Mouse (Mus musculus) midbrain, postnatal 0 days (tissue): ENCODE results near the gene Clcn2. TPM values are rescaled to one million over a fixed set of nuclear protein-coding genes. Genes with fewer than 3 reads are reported as not detected.

Source experiments
- ATAC-seq: fragments of 200-750 bp; cut with Nextera tagmentation; 2 replicates; pipeline ENCODE4 v1.8.0; 2017; ENCODE audit warnings: moderate number of reproducible peaks, mild to moderate bottlenecking, moderate TSS enrichment, moderate library complexity; ENCODE audit not compliant: low FRiP score
- DNase-seq: peaks from one replicate; pipeline ENCODE4 v3.0.0-alpha.2; 2015; ENCODE audit warnings: low spot score
- H3K27ac ChIP-seq: fragments of 300-500 bp; sonication (generic); 2 replicates; pipeline ENCODE4 v1.5.1; 2014; ENCODE audit warnings: low read depth, mild to moderate bottlenecking, low read length, mixed read lengths
- H3K27me3 ChIP-seq: fragments of 300-500 bp; sonication (generic); 2 replicates; pipeline ENCODE4 v1.6.1; 2014; ENCODE audit warnings: low read length, control low read depth, mixed read lengths; ENCODE audit not compliant: insufficient read depth
- H3K36me3 ChIP-seq: fragments of 300-500 bp; sonication (generic); 2 replicates; pipeline ENCODE4 v1.6.1; 2014; ENCODE audit warnings: low read length, control low read depth, mixed read lengths; ENCODE audit not compliant: insufficient read depth
- H3K4me1 ChIP-seq: fragments of 300-500 bp; sonication (generic); 2 replicates; pipeline ENCODE4 v1.6.1; 2014; ENCODE audit warnings: mild to moderate bottlenecking, control low read depth, antibody characterized with exemption, low read length, mixed read lengths; ENCODE audit not compliant: insufficient read depth
- H3K4me2 ChIP-seq: fragments of 300-500 bp; sonication (generic); 2 replicates; pipeline ENCODE4 v1.6.1; 2014; ENCODE audit warnings: low read depth, mild to moderate bottlenecking, low read length, mixed read lengths; ENCODE audit not compliant: poor library complexity, severe bottlenecking
- H3K4me3 ChIP-seq: fragments of 300-500 bp; sonication (generic); 2 replicates; pipeline ENCODE4 v1.5.1; 2014; ENCODE audit warnings: low read depth, mild to moderate bottlenecking, low read length, moderate library complexity
- H3K9ac ChIP-seq: fragments of 300-500 bp; sonication (generic); replicated peaks from 2 replicates; pipeline ENCODE4 v1.6.1; 2014; ENCODE audit warnings: mild to moderate bottlenecking, low read length, moderate library complexity, mixed read lengths; ENCODE audit not compliant: poor library complexity, severe bottlenecking
- H3K9me3 ChIP-seq: fragments of 300-500 bp; sonication (generic); 2 replicates; pipeline ENCODE4 v1.6.1; 2016; ENCODE audit warnings: low read length, control low read depth
- CTCF ChIP-seq: IDR thresholded peaks from 2 replicates; pipeline ENCODE4 v1.5.1; 2016; ENCODE audit warnings: antibody characterized with exemption, mild to moderate bottlenecking
- WGBS: fragments of 180-500 bp; shearing (Covaris S2); extraction: QIAGEN DNeasy Blood & Tissue Kit; methylation state at CpG from one replicate; pipeline ENCODE4 v1.1.7; 2014; 5-methylcytosine and 5-hydroxymethylcytosine counted together
- polyA plus RNA-seq: library from polyadenylated mRNA; unstranded; fragments of >200 nt; fragmentation: Nextera tagmentation; extraction: Ambion mirVana; gene quantifications from 2 replicates; pipeline ENCODE4 v1.2.1, GENCODE M21; 2015
- total RNA-seq: library from RNA; depleted of rRNA; stranded (reverse); fragments of >200 nt; gene quantifications from 2 replicates; pipeline ENCODE4 v1.2.3, GENCODE M21; 2014

The Clcn2 gene
- total and polyA plus RNA-seq, 2 experiments from 2014 or later = 21.1 to 69.4 TPM

GRCm38 (mm10) chr16:20677974-20678675 is 39.4 kb downstream of the Clcn2 start:
- H3K27ac ChIP-seq = no peak overlapping the region

GRCm38 (mm10) chr16:20677380-20677779 is 40.2 kb downstream of the Clcn2 start:
- Histone ChIP-seq H3K36me3 (peaks cover 66% of the 10 kb centered on the region), H3K9ac (no peak overlapping the region), H3K9me3 (no peaks in the 10 kb centered on the region), H3K4me2 (no peak overlapping the region), H3K27me3 (no peaks in the 10 kb centered on the region), H3K4me3 (no peak overlapping the region), H3K27ac (no peak overlapping the region), H3K4me1 (peaks cover 8% of the 10 kb centered on the region)
- WGBS = 91% methylated on average over 5 of the region's 5 CpGs
- DNase-seq = no peak
- no peak for ATAC-seq
- no peak for TF ChIP-seq CTCF

More at GRCm38 (mm10) chr16:20677974-20678675, 39.4 kb downstream of the Clcn2 start:
- Histone ChIP-seq H3K4me2 (no peak overlapping the region), H3K4me1 (peaks cover 8% of the 10 kb centered on the region), H3K4me3 (no peak overlapping the region), H3K36me3 (peaks cover 73% of the 10 kb centered on the region), H3K9ac (no peak overlapping the region), H3K9me3 (no peaks in the 10 kb centered on the region), H3K27me3 (no peaks in the 10 kb centered on the region)
- ATAC-seq (no peak), DNase-seq (peak; percentile 58)
- TF ChIP-seq CTCF = no peak
- WGBS = 78% methylated on average over 9 of the region's 10 CpGs

- Histone ChIP-seq H3K4me1 (peaks cover 8% of the 10 kb centered on the region), H3K9me3 (no peaks in the 10 kb centered on the region), H3K36me3 (peaks cover 59% of the 10 kb centered on the region), H3K4me2 (no peak overlapping the region), H3K27ac (no peak overlapping the region), H3K27me3 (no peaks in the 10 kb centered on the region), H3K4me3 (no peak overlapping the region), H3K9ac (no peak overlapping the region)
- TF ChIP-seq CTCF = peak; percentile 49
- ATAC-seq = no peak
- 89% methylated on average over 4 of the region's 4 CpGs for WGBS
- DNase-seq = no peak
Measured at GRCm38 (mm10) chr16:20676702-20677101, 40.8 kb downstream of the Clcn2 start.

GRCm38 (mm10) chr16:20675213-20675612 is 42.3 kb downstream of the Clcn2 start:
- Histone ChIP-seq H3K27ac (no peak overlapping the region), H3K4me1 (peaks cover 8% of the 10 kb centered on the region), H3K4me2 (0 out of 2 replicates have a peak overlapping the region, but pooled peaks have one; percentile 6), H3K9me3 (no peaks in the 10 kb centered on the region), H3K27me3 (no peaks in the 10 kb centered on the region), H3K4me3 (no peak overlapping the region), H3K9ac (0 out of 2 replicates have a peak overlapping the region, but pooled peaks have one; percentile 19), H3K36me3 (peaks cover 45% of the 10 kb centered on the region)
- no peak for TF ChIP-seq CTCF
- DNase-seq = no peak
- ATAC-seq = no peak
- WGBS = 93% methylated on average over 6 of the region's 6 CpGs

GRCm38 (mm10) chr16:20673706-20674303 is 43.7 kb downstream of the Clcn2 start:
- Histone ChIP-seq H3K9ac (peak overlapping the region; percentile 96), H3K4me1 (peaks cover 8% of the 10 kb centered on the region), H3K27me3 (no peaks in the 10 kb centered on the region), H3K4me2 (peak overlapping the region; percentile 87), H3K27ac (peak overlapping the region; percentile 82), H3K9me3 (no peaks in the 10 kb centered on the region), H3K36me3 (peaks cover 31% of the 10 kb centered on the region), H3K4me3 (peak overlapping the region; percentile 92)
- ATAC-seq (no peak), DNase-seq (no peak)
- TF ChIP-seq CTCF = no peak
- 15% methylated on average over 14 of the region's 14 CpGs for WGBS
